Mouse (Mus musculus): ENCODE measurements at regions not wholly inside any gene's neighbourhood (a gene's known extent, or its start where the extent isn't known, plus 50 kb on each side); places are given as distances from the start of the nearest gene placed in this dataset.

DNA sequence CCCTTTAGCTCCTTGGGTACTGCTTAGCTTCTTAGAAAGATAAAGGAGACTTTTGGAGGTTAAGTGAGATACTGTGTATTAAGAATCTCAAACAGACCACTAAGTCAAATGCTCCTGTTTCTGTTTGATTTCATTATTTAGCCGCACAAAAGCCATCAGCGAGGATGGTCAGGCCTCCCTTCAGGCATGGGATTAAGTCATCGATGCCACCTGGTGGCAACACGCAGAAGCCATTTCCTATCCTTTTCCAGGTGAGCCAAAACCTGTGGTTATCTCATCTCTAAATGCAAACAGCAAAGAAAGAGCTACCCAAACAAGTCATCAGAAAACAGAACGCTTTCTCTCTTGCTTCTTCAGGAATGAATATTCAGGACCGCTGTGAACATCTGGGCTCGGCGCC is 846.3 kb upstream of the Tmem132c start:
- Histone ChIP-seq H3K4me3 (no peak overlapping the region), H3K36me3 (no peaks in the 10 kb centered on the region), H3K9ac (replicated peaks) (no peak overlapping the region), H3K9me3 (0 out of 2 replicates have a peak, but pooled peaks cover 2% of the 10 kb centered on the region), H3K4me1 (no peaks in the 10 kb centered on the region), H3K27me3 (no peaks in the 10 kb centered on the region), H3K27ac (replicated peaks) (no peak overlapping the region), H3K4me2 (replicated peaks) (no peak overlapping the region)
- ATAC-seq (replicated peaks) = no peak
- 41% methylated on average over 8 of the region's 8 CpGs for WGBS

DNA sequence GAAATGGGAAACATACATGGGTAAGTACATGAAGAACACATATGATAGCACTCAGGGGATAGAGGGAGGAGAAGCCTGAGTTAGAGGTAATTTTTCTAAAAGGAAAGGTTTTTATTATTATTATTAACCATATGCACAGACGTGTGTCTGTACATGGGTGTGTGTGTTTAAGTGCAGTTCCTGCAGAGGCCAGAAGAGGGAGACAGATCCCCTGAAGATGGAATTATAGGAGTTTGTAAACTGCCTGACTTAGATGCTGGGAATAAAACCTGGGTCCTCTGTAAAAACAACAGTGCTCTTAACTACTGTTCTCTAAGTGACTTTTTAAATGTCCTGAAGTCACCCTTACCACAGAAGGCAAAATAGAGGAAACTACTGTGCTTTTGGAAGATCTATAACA is 809.9 kb upstream of the Tmem132c start:
- Histone ChIP-seq H3K27me3 (no peaks in the 10 kb centered on the region), H3K9ac (replicated peaks) (no peak overlapping the region), H3K4me3 (no peak overlapping the region), H3K36me3 (no peaks in the 10 kb centered on the region), H3K4me1 (no peaks in the 10 kb centered on the region), H3K27ac (replicated peaks) (no peak overlapping the region), H3K9me3 (no peaks in the 10 kb centered on the region), H3K4me2 (replicated peaks) (no peak overlapping the region)
- ATAC-seq (replicated peaks) = no peak
- 100% methylated on average over 1 of the region's 1 CpGs for WGBS

DNA sequence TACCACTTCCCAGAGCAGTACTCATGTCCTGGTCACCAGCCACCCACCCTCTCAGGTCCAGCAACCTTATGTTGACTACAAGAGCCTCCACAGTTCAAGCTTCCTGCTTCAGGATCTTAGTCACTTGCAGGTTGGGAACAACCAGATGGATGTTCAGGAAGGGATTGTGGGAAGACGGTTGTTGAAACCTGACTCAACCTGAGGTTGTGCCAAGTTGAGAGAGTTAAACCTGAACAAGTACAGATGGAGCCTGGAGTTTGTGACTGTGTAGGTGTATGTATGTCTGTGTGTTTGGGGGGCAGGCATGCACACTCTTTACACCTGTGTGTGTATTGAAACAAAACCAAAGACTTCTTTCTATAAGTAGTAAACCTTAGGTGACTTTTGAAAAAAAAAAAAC is 802.9 kb upstream of the Tmem132c start:
- ATAC-seq (replicated peaks) = no peak
- Histone ChIP-seq H3K4me1 (no peaks in the 10 kb centered on the region), H3K27me3 (no peaks in the 10 kb centered on the region), H3K36me3 (no peaks in the 10 kb centered on the region), H3K4me2 (replicated peaks) (no peak overlapping the region), H3K9ac (replicated peaks) (no peak overlapping the region), H3K27ac (replicated peaks) (no peak overlapping the region), H3K9me3 (no peaks in the 10 kb centered on the region), H3K4me3 (no peak overlapping the region)
- WGBS = 85% methylated on average over 1 of the region's 1 CpGs

DNA sequence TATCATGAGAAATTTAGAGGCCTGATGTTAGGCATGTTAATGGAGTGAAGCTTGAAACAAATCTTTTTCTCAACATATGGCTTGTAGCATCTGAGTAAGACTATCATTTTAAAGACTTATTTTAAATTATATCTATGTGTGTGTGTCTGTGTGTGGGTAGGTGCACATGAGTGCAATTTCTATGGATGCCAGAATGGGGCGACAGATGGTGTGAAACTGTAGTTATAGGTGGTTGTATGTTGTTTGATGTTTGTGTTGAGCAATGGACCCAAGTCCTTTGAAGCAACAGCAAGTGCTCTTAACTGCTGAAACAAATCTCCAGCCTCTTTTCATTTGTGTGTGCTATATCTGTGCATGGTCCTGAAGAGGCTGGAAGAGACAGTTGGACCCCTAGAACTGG is 801.1 kb upstream of the Tmem132c start:
- H3K9me3 ChIP-seq = no peaks in the 10 kb centered on the region
- H3K27me3 ChIP-seq = no peaks in the 10 kb centered on the region
- H3K4me2 ChIP-seq (replicated peaks) = no peak overlapping the region
- H3K27ac ChIP-seq (replicated peaks) = no peak overlapping the region
- no peaks in the 10 kb centered on the region for H3K4me1 ChIP-seq
- WGBS = 98% methylated on average over 1 of the region's 1 CpGs
- no peak overlapping the region for H3K9ac ChIP-seq (replicated peaks)
- H3K4me3 ChIP-seq = no peak overlapping the region
- ATAC-seq (replicated peaks) = no peak
- no peaks in the 10 kb centered on the region for H3K36me3 ChIP-seq

DNA sequence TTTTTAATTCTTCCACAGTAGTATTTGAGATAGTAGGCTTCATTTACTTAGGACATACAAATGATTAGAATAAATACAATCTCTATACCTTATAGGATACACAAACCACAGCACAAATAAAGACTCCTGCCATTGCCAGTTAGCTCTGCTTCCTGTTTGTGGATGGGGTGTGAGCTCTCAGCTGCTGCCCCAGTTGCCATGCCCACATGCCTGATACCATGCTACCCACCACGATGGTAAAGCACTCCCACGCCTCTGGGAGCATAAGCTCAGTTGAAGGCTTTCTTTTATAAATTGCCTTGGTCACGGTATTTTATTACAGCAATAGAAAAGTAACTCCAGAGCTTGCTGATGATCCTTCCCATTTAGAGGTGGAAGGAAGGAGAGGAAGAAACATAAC is 765.8 kb upstream of the Tmem132c start:
- no peaks in the 10 kb centered on the region for H3K9me3 ChIP-seq
- no peak overlapping the region for H3K9ac ChIP-seq (replicated peaks)
- no peak for ATAC-seq (replicated peaks)
- 83% methylated on average over 3 of the region's 3 CpGs for WGBS
- no peak overlapping the region for H3K4me2 ChIP-seq (replicated peaks)
- no peak overlapping the region for H3K4me3 ChIP-seq
- H3K27me3 ChIP-seq = no peaks in the 10 kb centered on the region
- no peaks in the 10 kb centered on the region for H3K36me3 ChIP-seq
- H3K4me1 ChIP-seq = no peaks in the 10 kb centered on the region; the same call in 1 of the 2 replicates
- no peak overlapping the region for H3K27ac ChIP-seq (replicated peaks)

DNA sequence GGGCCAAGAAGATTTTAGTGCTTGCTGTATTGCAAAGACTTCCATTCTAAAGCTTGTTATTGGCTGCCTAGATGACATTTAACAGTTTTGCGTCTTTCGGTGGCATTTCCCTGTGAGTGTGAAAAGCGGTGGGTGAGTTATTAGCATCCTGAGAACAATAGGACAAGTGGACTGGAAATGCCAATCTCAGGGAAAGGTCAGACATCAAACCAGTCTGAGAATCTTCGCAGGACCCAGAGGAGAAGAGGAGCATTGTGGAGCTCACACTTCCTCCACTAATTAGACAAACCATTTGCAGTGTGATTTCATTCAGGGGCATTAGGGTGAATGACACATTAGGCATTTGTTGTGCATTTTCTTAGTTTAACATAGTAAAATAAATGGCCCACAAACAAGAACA is 719.5 kb upstream of the Tmem132c start:
- Histone ChIP-seq H3K4me3 (no peak overlapping the region), H3K9ac (replicated peaks) (no peak overlapping the region), H3K27me3 (no peaks in the 10 kb centered on the region), H3K27ac (replicated peaks) (no peak overlapping the region), H3K9me3 (no peaks in the 10 kb centered on the region), H3K4me1 (no peaks in the 10 kb centered on the region), H3K36me3 (no peaks in the 10 kb centered on the region), H3K4me2 (replicated peaks) (no peak overlapping the region)
- ATAC-seq (replicated peaks) = no peak
- 7% methylated on average over 4 of the region's 4 CpGs for WGBS

DNA sequence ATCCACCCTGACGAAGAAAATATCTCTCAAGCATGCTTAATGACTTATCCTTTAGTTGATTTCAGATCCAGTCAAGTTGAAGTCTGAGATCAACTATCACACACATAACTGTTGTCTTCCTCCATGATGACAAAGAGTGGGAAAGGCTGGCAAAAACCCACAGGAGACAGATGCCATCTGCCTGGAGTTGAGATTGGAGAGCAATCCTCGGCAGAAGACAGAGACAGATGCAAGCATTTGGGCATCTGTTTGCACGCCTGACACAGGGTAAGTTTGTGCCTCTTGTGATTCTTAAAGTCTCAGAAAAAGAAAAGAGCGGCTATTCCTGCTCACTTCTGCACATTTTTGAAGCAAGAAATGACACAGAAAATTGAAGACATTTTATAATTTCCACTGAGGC is 715.7 kb upstream of the Tmem132c start:
- no peaks in the 10 kb centered on the region for H3K9me3 ChIP-seq
- H3K27me3 ChIP-seq = no peaks in the 10 kb centered on the region
- H3K4me1 ChIP-seq = 0 out of 2 replicates have a peak, but pooled peaks cover 4% of the 10 kb centered on the region
- no peaks in the 10 kb centered on the region for H3K36me3 ChIP-seq
- ATAC-seq (replicated peaks) = no peak
- H3K27ac ChIP-seq (replicated peaks) = no peak overlapping the region
- H3K4me3 ChIP-seq = no peak overlapping the region
- no peak overlapping the region for H3K9ac ChIP-seq (replicated peaks)
- H3K4me2 ChIP-seq (replicated peaks) = no peak overlapping the region
- 64% methylated on average over 4 of the region's 4 CpGs for WGBS

DNA sequence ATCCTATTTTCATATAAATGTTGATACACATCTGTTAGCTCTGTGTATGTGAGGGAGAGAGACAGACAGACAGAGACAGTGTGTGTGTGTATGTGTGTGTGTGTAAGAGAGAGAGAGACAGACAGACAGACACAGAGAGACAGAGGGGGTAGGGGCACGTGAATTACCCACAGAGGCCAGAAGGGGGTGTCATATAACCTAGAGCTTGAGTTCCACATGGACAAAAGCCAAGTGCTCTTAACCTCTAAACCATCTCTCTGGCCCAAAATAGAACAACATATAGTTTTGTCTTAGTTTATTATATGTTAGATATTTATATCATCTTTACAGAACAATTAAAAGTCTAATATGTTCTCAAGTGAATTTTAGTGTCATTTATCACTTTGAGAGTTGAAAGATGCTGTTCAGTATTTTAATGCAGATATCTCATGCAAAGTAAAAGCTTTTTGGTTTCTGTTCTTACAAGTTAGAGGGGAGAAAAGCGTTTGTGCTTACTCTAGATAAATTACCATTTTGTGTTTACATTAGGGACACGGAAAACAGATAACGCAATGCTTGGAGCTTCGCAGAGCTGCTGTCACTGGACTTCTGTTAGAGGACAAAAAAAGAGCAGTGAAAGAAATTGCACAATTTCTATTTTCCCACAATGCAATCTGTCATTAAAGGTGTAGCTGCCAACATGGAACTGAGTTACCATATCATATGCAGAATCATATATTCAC is 710.6 kb upstream of the Tmem132c start:
- 58% methylated on average over 5 of the region's 5 CpGs for WGBS
- Histone ChIP-seq H3K4me3 (no peak overlapping the region), H3K4me2 (replicated peaks) (no peak overlapping the region), H3K9ac (replicated peaks) (no peak overlapping the region), H3K36me3 (no peaks in the 10 kb centered on the region), H3K4me1 (0 out of 2 replicates have a peak, but pooled peaks cover 4% of the 10 kb centered on the region), H3K27ac (replicated peaks) (no peak overlapping the region), H3K9me3 (no peaks in the 10 kb centered on the region), H3K27me3 (no peaks in the 10 kb centered on the region)
- no peak for ATAC-seq (replicated peaks)

DNA sequence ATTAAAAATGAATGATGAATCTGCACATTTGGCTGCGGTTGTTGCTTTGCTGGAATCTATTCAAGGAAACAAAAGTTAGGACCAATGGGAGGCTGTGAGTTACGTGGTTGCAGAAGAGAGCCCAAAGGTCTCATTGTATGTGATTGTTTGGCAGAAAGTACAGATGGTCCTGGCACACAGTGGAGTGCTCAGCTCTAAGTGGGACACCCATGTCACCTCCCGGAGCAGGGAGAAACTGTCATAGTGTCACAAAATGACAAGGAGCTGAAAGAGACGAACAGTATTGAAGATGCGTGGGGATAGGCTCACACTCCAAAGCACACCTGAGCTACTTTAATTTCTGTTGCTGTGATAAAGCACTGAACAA is 710.1 kb upstream of the Tmem132c start:
- Histone ChIP-seq H3K27ac (replicated peaks) (no peak overlapping the region), H3K4me2 (replicated peaks) (no peak overlapping the region), H3K4me1 (0 out of 2 replicates have a peak, but pooled peaks cover 4% of the 10 kb centered on the region), H3K4me3 (no peak overlapping the region), H3K27me3 (no peaks in the 10 kb centered on the region), H3K9ac (replicated peaks) (no peak overlapping the region), H3K36me3 (no peaks in the 10 kb centered on the region), H3K9me3 (no peaks in the 10 kb centered on the region)
- WGBS = 64% methylated on average over 5 of the region's 5 CpGs
- no peak for ATAC-seq (replicated peaks)

DNA sequence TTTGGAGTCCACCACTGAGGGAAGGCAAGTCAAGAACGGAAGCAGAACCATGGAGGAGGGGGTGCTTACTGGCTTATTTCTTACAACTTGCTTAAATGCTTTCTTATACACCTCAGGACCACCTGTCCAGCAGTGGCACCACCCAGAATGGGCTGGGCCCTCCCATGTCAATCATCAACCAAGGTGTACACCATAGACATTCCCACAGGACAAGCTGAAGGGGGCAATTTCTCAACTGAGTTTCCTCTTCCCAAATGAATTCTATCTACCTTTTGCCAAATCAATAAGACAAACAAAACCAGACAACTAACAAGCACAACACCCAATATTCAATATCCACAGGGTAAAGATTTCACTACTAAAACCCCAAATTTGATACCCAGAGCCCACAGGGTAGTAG is 709.6 kb upstream of the Tmem132c start:
- Histone ChIP-seq H3K36me3 (no peaks in the 10 kb centered on the region), H3K27me3 (no peaks in the 10 kb centered on the region), H3K4me1 (0 out of 2 replicates have a peak, but pooled peaks cover 4% of the 10 kb centered on the region), H3K9me3 (no peaks in the 10 kb centered on the region), H3K9ac (replicated peaks) (no peak overlapping the region), H3K4me3 (no peak overlapping the region), H3K4me2 (replicated peaks) (no peak overlapping the region), H3K27ac (replicated peaks) (no peak overlapping the region)
- no peak for ATAC-seq (replicated peaks)
- 85% methylated on average over 1 of the region's 1 CpGs for WGBS

DNA sequence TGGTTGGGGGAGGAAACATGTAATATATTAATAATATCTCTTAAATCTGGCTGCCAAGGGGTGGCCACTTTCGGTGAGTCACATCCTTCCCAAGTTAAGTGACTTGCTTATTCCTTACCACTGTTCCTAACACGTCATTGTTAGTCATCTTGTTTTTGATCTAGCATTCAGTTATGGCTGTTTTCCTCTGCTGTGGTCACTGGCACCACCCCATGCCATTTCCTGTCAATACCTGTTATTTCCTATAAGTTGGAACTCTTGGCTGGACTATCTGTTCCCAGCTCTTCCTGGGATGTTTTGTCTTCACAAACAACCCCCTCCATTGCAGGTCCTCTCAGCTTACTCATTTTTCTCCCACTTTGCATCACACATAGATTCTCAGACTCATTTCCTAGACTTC is 703.5 kb upstream of the Tmem132c start:
- no peaks in the 10 kb centered on the region for H3K36me3 ChIP-seq
- H3K4me3 ChIP-seq = no peak overlapping the region
- WGBS = 88% methylated on average over 2 of the region's 2 CpGs
- H3K4me1 ChIP-seq = no peaks in the 10 kb centered on the region
- no peak overlapping the region for H3K4me2 ChIP-seq (replicated peaks)
- H3K9me3 ChIP-seq = no peaks in the 10 kb centered on the region
- H3K27ac ChIP-seq (replicated peaks) = no peak overlapping the region
- H3K27me3 ChIP-seq = no peaks in the 10 kb centered on the region
- no peak overlapping the region for H3K9ac ChIP-seq (replicated peaks)
- ATAC-seq (replicated peaks) = no peak

DNA sequence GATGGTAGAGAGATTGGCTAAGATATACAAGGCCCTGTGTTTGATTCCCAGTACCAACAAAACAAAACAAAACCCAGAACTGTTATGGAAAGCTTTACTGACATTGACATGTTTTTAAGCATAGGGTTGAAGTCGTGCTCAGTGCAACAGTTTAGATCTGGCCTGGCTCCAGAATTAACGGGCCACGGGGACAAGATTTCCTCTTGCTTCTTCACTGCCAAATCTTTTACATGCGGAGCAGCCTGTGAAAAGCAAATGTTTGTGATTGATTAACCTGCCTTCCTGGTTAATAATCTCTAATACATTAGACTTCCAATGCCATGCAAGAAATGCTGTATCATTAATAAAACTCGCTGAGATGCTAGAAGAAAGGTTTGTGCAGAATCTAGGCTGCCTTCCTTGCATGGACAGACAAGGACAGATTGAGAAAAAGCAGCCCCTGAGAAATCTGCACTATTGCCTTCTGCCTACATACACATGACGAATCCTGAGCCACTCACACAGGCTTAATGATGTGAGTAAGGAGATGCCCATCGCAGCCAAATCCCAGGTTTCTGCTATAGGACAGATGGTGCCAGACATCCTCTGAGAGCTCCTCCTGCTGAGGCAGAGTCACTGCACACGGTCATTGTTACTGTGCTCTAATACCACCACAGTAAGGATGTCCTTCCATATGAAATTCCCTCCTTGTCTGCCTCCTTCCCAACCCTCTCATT is 697.2 kb upstream of the Tmem132c start:
- Histone ChIP-seq H3K27ac (replicated peaks) (no peak overlapping the region; the same call in 1 of the 2 replicates), H3K4me2 (replicated peaks) (no peak overlapping the region), H3K4me3 (no peak overlapping the region), H3K9ac (replicated peaks) (no peak overlapping the region), H3K9me3 (no peaks in the 10 kb centered on the region), H3K27me3 (no peaks in the 10 kb centered on the region), H3K36me3 (no peaks in the 10 kb centered on the region), H3K4me1 (0 out of 2 replicates have a peak, but pooled peaks cover 4% of the 10 kb centered on the region)
- 0 out of 2 replicates have a peak, but pooled peaks have one; percentile 13 for ATAC-seq (replicated peaks)
- WGBS = 49% methylated on average over 8 of the region's 8 CpGs
